ENCODE assay signal across 21 mouse cellular contexts in genomic region chr16:11482189-11482588, GRCm38 (mm10).
DNase-seq lines count a peak whose midpoint lies in the region; ATAC-seq and TF ChIP-seq lines count a peak whose summit lies in the region.
"Had no signal": no experiment of that assay in that cellular context is flagged by ENCODE, and none has a peak within 500 bp of the region (broad histone marks: within the 10 kb centered on the region; RNA-seq: fewer than 3 reads in every experiment).

No protein-coding gene starts in this region.

- no peaks in the 10 kb centered on the region for H3K27me3 ChIP-seq in lung, postnatal 0 days (replicated peaks; ENCODE audit: insufficient read depth, low read length)
- H3K27me3 ChIP-seq: CH12.LX; heart, embryonic 13.5 days; midbrain, embryonic 13.5 days had no signal

- no peak for TF ChIP-seq EP300 in lung, postnatal 0 days (IDR thresholded peaks at IDR 0.05)

- no peaks in the 10 kb centered on the region for H3K9me3 ChIP-seq in lung, postnatal 0 days (ENCODE audit: low read length)
- H3K9me3 ChIP-seq: forebrain, embryonic 10.5 days; heart, embryonic 13.5 days; hindbrain, embryonic 10.5 days; midbrain, embryonic 13.5 days had no signal

- no peak overlapping the region for H3K27ac ChIP-seq in lung, postnatal 0 days (ENCODE audit: low read length)
- no peak overlapping the region for H3K27ac ChIP-seq in gastrocnemius, adult 2 months
- H3K27ac ChIP-seq: forebrain, embryonic 10.5 days; heart, embryonic 13.5 days; hindbrain, embryonic 10.5 days; hindbrain, postnatal 0 days; midbrain, embryonic 13.5 days had no signal

- no peaks in the 10 kb centered on the region for H3K36me3 ChIP-seq in lung, postnatal 0 days (ENCODE audit: insufficient read depth, low read length)
- H3K36me3 ChIP-seq: forebrain, embryonic 10.5 days; heart, embryonic 13.5 days; hindbrain, embryonic 10.5 days had no signal

- no peak overlapping the region for H3K4me2 ChIP-seq in lung, postnatal 0 days (replicated peaks; ENCODE audit: low read depth, low read length)
- H3K4me2 ChIP-seq: heart, embryonic 13.5 days; midbrain, embryonic 13.5 days had no signal

- DNase-seq in gastrocnemius, adult 18-20 months (ENCODE audit: low spot score): peak; percentile 44
- DNase-seq in gastrocnemius, adult 8-10 months (ENCODE audit: low spot score in 2 of 2): no peak
- peak; percentile 40 for DNase-seq in lung, postnatal 0 days (ENCODE audit: low spot score)
- DNase-seq in lung, adult 18-20 months: no peak
- DNase-seq in gastrocnemius, adult 2 months: peak; percentile 43
- DNase-seq in skeletal muscle tissue, adult 2 months (ENCODE audit: low read depth, low spot score): peak; percentile 33
- no peak for DNase-seq in ovary, postnatal 10 days (ENCODE audit: low spot score)
- no peak for DNase-seq in retina, embryonic 14.5 days (ENCODE audit: low spot score)
- DNase-seq: cerebellum, adult 18-20 months; cerebellum, postnatal 25 days; embryo, embryonic 11 days; kidney, adult 2 months; kidney, postnatal 25 days; liver, postnatal 0 days; thymus, postnatal 4 days had no signal

- no peak overlapping the region for H3K9ac ChIP-seq in lung, postnatal 0 days (replicated peaks; ENCODE audit: low read depth)
- H3K9ac ChIP-seq: heart, embryonic 13.5 days; liver, postnatal 0 days; midbrain, embryonic 13.5 days had no signal

- ATAC-seq in lung, postnatal 0 days: peak; percentile 12; the same call in 1 of the 2 replicates
- ATAC-seq: hindbrain, postnatal 0 days; liver, postnatal 0 days; midbrain, embryonic 13.5 days had no signal

- intact Hi-C loops in gastrocnemius, adult 2 months (cut with DNase I): no loop called here

- no peaks in the 10 kb centered on the region for H3K4me1 ChIP-seq in lung, postnatal 0 days (ENCODE audit: insufficient read depth, low read depth, low read length)
- H3K4me1 ChIP-seq: forebrain, embryonic 10.5 days; hindbrain, embryonic 10.5 days; midbrain, embryonic 13.5 days had no signal

- no peak overlapping the region for H3K4me3 ChIP-seq in lung, postnatal 0 days (ENCODE audit: low read depth, low read length)
- H3K4me3 ChIP-seq in gastrocnemius, adult 2 months: no peak overlapping the region
- H3K4me3 ChIP-seq: forebrain, embryonic 10.5 days; heart, embryonic 13.5 days; hindbrain, embryonic 10.5 days; midbrain, embryonic 13.5 days had no signal

- TF ChIP-seq CTCF in lung, postnatal 0 days (IDR thresholded peaks at IDR 0.05): no peak
- no peak for TF ChIP-seq CTCF in gastrocnemius, adult 2 months (IDR thresholded peaks at IDR 0.05)

- WGBS in lung, postnatal 0 days: 87% methylated on average over 2 of the region's 2 CpGs

Comparison
In these comparisons a context has a peak if more than half of its experiments do, and no peak if none do; other contexts are left out.
1. DNase-seq: peak in gastrocnemius, adult 18-20 months (single experiment), lung, postnatal 0 days (single experiment), gastrocnemius, adult 2 months (single experiment) and skeletal muscle tissue, adult 2 months (single experiment); none in gastrocnemius, adult 8-10 months (0 of 2), lung, adult 18-20 months (0 of 2), ovary, postnatal 10 days (single experiment) and retina, embryonic 14.5 days (single experiment).